Mouse (Mus musculus) intestine, embryonic 14.5 days (tissue): ENCODE results near the gene Gm20661. TPM values are rescaled to one million over a fixed set of nuclear protein-coding genes. Genes with fewer than 3 reads are reported as not detected.

Experiments used
- ATAC-seq: fragments of 200-750 bp; cut with Nextera tagmentation; replicated peaks from 2 replicates; pipeline ENCODE4 v1.8.0; 2017; ENCODE audit warnings: low read depth, moderate number of reproducible peaks, moderate TSS enrichment, moderate library complexity; ENCODE audit not compliant: low FRiP score, low TSS enrichment
- DNase-seq: peaks from one replicate; pipeline ENCODE4 v3.0.0-alpha.2; 2018; ENCODE audit warnings: low spot score
- H3K27ac ChIP-seq: fragments of 300-500 bp; sonication (generic); 2 replicates; pipeline ENCODE4 v1.5.1; 2014; ENCODE audit warnings: low read depth, mild to moderate bottlenecking, control low read depth
- H3K27me3 ChIP-seq: fragments of 300-500 bp; sonication (generic); replicated peaks from 2 replicates; pipeline ENCODE4 v1.6.1; 2014; ENCODE audit warnings: low read length, control low read depth; ENCODE audit not compliant: control insufficient read depth, insufficient read depth
- H3K36me3 ChIP-seq: fragments of 300-500 bp; sonication (generic); 2 replicates; pipeline ENCODE4 v1.6.1; 2014; ENCODE audit warnings: low read length, control low read depth; ENCODE audit not compliant: control insufficient read depth, insufficient read depth
- H3K4me1 ChIP-seq: fragments of 300-500 bp; sonication (generic); replicated peaks from 2 replicates; pipeline ENCODE4 v1.6.1; 2014; ENCODE audit warnings: low read length, control low read depth, mixed read lengths; ENCODE audit not compliant: control insufficient read depth, insufficient read depth
- H3K4me2 ChIP-seq: fragments of 300-500 bp; sonication (generic); 2 replicates; pipeline ENCODE4 v1.6.1; 2014; ENCODE audit warnings: low read length
- H3K4me3 ChIP-seq: fragments of 300-500 bp; sonication (generic); 2 replicates; pipeline ENCODE4 v1.5.1; 2014; ENCODE audit warnings: low read depth, low read length, control low read depth, mixed read lengths
- H3K9ac ChIP-seq: fragments of 300-500 bp; sonication (generic); 2 replicates; pipeline ENCODE4 v1.6.1; 2014; ENCODE audit warnings: mild to moderate bottlenecking, low read length
- H3K9me3 ChIP-seq: fragments of 300-500 bp; sonication (generic); 2 replicates; pipeline ENCODE4 v1.6.1; 2016; ENCODE audit warnings: low read length, control low read depth; ENCODE audit not compliant: control insufficient read depth
- WGBS: fragments of 180-500 bp; shearing (Covaris S2); extraction: QIAGEN DNeasy Blood & Tissue Kit; methylation state at CpG from one replicate; pipeline ENCODE4 v1.1.7; 2014; 5-methylcytosine and 5-hydroxymethylcytosine counted together
- polyA plus RNA-seq: library from polyadenylated mRNA; unstranded; fragments of >200 nt; fragmentation: Nextera tagmentation; extraction: Ambion mirVana; gene quantifications from 2 replicates; pipeline ENCODE4 v1.2.1, GENCODE M21; 2014

Gm20661 gene
- polyA plus RNA-seq, 1 experiment from 2014 or later, result 8.7 TPM

DNA sequence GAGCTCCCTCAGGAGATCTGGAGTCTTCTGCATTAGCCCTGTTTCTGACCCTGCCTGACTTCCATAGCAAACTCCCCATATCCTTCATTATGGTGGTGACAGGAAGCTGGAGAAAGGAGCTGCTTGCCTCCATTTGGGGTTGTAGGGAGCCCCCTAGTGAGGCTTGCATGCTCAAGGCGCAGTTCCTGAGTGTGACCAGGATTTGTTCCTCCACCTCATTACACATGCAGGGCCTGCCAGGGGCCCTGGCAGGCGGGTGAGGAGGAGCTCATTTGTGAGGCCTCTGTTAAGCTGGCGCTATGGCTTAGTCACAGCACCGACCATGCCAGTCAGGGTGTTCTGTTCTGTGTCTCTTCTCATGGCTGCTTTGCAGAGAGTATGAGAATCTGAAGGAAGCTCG, 21.0 kb upstream of the Gm20661 start:
- Histone ChIP-seq H3K4me2 (no peak overlapping the region), H3K9ac (no peak overlapping the region), H3K27ac (no peak overlapping the region), H3K36me3 (peaks cover 56% of the 10 kb centered on the region), H3K4me3 (no peak overlapping the region), H3K4me1 (no peaks in the 10 kb centered on the region), H3K27me3 (no peaks in the 10 kb centered on the region), H3K9me3 (no peaks in the 10 kb centered on the region)
- 64% methylated on average over 5 of the region's 5 CpGs for WGBS
- ATAC-seq, result 0 out of 2 replicates have a peak, but pooled peaks have one; percentile 16
- DNase-seq, result no peak

DNA sequence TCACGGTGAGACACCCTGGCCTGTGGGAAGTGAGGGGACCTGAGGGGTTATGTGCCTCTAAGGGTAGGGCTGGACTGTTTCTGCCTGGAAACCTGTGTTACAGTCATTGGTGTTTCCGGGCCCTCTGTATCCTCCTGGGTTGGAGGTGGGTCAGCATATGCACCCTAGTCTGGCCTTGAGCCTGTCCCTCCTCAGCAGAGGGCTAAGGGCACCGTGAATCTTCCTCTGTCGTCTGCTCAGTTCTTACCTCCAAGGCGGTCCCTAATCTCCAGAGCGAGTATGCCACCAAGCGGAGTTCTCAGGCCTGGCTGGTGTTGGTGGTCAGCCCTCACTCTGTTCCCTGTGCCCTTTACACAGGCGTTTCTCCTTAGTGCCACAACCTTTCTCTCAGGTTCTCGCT, 19.9 kb upstream of the Gm20661 start:
- Histone ChIP-seq H3K4me1 (no peaks in the 10 kb centered on the region), H3K4me2 (no peak overlapping the region), H3K9ac (no peak overlapping the region), H3K27ac (no peak overlapping the region), H3K4me3 (no peak overlapping the region), H3K27me3 (no peaks in the 10 kb centered on the region), H3K36me3 (peaks cover 48% of the 10 kb centered on the region), H3K9me3 (no peaks in the 10 kb centered on the region)
- 92% methylated on average over 9 of the region's 9 CpGs for WGBS
- ATAC-seq, result no peak
- DNase-seq, result no peak

DNA sequence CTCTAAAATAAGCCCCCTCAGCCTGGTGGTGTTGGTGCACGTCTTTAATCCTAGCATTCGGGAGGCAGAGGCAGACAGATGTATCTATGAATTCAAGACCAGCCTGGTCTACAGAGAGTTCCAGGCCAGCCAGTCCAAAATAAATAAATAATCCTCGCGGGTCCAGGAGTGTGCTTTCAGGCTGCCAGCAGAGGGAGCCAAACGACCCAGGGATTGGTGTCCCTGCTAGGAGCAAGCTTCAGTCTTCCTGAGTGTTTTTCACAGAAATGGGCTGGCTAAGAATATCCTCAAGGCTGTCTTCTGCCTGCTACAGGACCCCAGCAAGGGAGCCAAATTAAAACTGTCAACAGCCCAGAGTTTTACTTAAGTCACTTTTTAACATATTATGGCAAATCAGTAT, 19.2 kb upstream of the Gm20661 start:
- peak; percentile 67; the same call in 1 of the 2 replicates for ATAC-seq
- 24% methylated on average over 5 of the region's 5 CpGs for WGBS

DNA sequence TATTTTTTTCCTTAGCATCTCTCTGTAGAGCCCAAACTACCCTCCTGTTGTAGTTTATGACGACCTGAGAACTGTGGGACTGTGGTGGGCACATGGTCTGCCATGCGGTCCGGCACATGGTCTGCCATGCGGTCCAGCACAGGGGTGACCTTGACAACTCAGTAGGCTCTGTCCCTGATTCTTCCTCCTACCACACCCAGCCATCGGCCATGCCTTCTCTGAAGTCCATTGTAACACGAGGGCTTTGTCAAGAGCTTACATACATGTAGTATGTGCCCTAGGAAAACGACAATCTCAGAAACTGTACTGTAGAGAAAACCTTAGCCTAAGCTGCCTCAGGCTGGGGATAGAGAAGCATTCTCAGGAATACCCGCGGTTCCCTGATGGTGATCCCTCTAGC, 18.2 kb upstream of the Gm20661 start:
- no peak overlapping the region for H3K27ac ChIP-seq
- WGBS, result 93% methylated on average over 9 of the region's 9 CpGs

More for the DNA sequence above, 19.2 kb upstream of the Gm20661 start:
- Histone ChIP-seq H3K27me3 (no peaks in the 10 kb centered on the region), H3K9ac (no peak overlapping the region), H3K4me2 (no peak overlapping the region), H3K27ac (no peak overlapping the region), H3K4me3 (no peak overlapping the region), H3K9me3 (no peaks in the 10 kb centered on the region), H3K36me3 (peaks cover 45% of the 10 kb centered on the region), H3K4me1 (no peaks in the 10 kb centered on the region)
- peak; percentile 94 for DNase-seq

DNA sequence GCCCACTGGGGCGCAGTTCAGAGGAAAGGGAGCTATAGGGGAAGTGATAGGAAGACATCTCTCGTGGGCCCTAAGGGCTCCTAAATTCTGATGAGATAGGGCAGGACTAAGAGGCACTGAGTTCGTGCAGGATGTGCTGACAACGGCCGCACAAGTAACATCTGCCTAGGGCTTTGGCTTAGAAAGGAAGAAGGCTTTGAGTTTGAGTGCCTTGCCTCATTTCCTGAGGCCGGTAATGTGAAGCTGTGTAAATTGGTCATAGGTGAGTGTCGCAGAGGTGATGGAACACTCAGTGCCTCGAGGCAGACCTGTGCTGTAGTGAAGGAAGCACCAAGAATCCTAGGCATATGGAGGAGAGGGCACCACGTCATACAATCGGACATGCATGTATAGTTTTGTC, 16.2 kb upstream of the Gm20661 start:
- H3K4me2 ChIP-seq, result no peak overlapping the region
- no peaks in the 10 kb centered on the region for H3K4me1 ChIP-seq
- H3K36me3 ChIP-seq, result peaks cover 51% of the 10 kb centered on the region
- H3K4me3 ChIP-seq, result no peak overlapping the region
- no peaks in the 10 kb centered on the region for H3K27me3 ChIP-seq
- DNase-seq (no peak), ATAC-seq (no peak)
- no peaks in the 10 kb centered on the region for H3K9me3 ChIP-seq
- H3K9ac ChIP-seq, result no peak overlapping the region
- H3K27ac ChIP-seq, result no peak overlapping the region
- WGBS, result 88% methylated on average over 10 of the region's 10 CpGs

More for the DNA sequence above, 18.2 kb upstream of the Gm20661 start:
- ATAC-seq (no peak), DNase-seq (no peak)
- Histone ChIP-seq H3K9me3 (no peaks in the 10 kb centered on the region), H3K4me1 (no peaks in the 10 kb centered on the region), H3K27me3 (no peaks in the 10 kb centered on the region), H3K4me3 (no peak overlapping the region), H3K9ac (no peak overlapping the region), H3K4me2 (no peak overlapping the region), H3K36me3 (peaks cover 46% of the 10 kb centered on the region)

DNA sequence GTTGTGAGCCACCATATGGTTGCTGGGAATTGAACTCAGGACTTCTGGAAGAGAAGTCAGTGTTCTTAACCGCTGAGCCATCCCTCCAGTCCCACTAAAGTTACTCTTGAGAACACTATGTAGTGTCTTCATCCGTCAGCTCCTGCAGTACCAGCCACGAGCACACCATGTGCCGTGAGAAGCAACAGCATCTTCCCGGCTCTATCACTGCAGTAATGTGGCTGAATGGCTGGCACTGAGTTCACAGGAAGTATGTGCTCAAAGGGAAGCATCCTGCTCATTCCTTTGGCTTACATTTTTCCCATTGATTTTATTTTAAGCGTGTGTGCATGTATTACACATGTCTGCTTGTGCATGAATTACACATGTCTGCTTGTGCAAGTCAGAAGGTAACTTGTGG, 15.4 kb upstream of the Gm20661 start:
- 84% methylated on average over 6 of the region's 6 CpGs for WGBS
- Histone ChIP-seq H3K36me3 (peaks cover 47% of the 10 kb centered on the region), H3K4me3 (no peak overlapping the region), H3K4me1 (no peaks in the 10 kb centered on the region), H3K27me3 (no peaks in the 10 kb centered on the region), H3K4me2 (no peak overlapping the region), H3K27ac (no peak overlapping the region), H3K9ac (no peak overlapping the region), H3K9me3 (no peaks in the 10 kb centered on the region)
- DNase-seq (no peak), ATAC-seq (no peak)

DNA sequence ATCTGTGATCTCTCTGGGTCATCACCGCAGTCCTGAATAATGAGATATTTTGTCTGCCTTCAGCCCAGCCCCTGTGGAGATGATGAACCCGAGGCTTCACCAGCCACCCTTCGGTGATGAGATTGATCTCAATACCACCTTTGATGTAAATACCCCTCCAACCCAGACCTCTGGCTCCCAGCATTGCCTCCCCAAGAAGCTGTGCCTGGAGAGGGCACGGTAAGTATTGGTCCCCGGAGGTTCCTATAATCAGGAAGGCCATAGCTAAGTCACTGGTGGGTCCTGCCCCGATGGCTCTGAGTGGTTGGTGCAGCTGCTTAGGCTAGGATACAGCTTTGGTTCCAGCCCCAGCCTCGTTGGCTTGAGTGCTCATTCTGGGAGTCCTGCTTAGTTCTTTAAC, 14.3 kb upstream of the Gm20661 start:
- Histone ChIP-seq H3K9me3 (no peaks in the 10 kb centered on the region), H3K4me1 (no peaks in the 10 kb centered on the region), H3K27ac (no peak overlapping the region), H3K36me3 (peaks cover 39% of the 10 kb centered on the region), H3K4me3 (no peak overlapping the region), H3K4me2 (no peak overlapping the region), H3K27me3 (no peaks in the 10 kb centered on the region), H3K9ac (no peak overlapping the region)
- DNase-seq (no peak), ATAC-seq (no peak)
- WGBS, result 91% methylated on average over 7 of the region's 7 CpGs

DNA sequence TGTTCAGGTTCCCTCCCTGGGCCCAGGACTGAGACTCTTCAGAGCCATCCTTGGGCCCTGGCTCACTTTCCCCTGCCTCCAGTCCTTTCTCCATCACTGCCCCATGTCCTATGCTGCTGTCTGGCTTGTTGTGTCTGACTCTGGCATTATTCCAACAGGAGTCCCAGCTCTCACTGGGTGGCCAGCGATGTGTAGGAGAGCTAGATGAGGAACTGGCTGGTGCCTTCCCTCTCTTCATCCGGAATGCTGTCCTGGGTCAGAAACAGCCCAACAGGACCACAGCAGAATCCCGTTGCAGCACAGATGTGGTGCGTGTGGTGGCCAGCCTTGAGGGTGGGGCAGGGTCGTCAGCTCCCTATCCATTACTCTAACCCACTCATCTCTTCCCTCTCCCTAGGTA, 12.5 kb upstream of the Gm20661 start:
- H3K4me2 ChIP-seq, result no peak overlapping the region
- no peak overlapping the region for H3K9ac ChIP-seq
- DNase-seq (no peak), ATAC-seq (no peak)
- peaks cover 33% of the 10 kb centered on the region for H3K36me3 ChIP-seq
- no peaks in the 10 kb centered on the region; the same call in 1 of the 2 replicates for H3K4me1 ChIP-seq
- no peak overlapping the region for H3K27ac ChIP-seq
- 87% methylated on average over 5 of the region's 5 CpGs for WGBS
- no peaks in the 10 kb centered on the region for H3K9me3 ChIP-seq
- no peaks in the 10 kb centered on the region for H3K27me3 ChIP-seq
- no peak overlapping the region for H3K4me3 ChIP-seq

DNA sequence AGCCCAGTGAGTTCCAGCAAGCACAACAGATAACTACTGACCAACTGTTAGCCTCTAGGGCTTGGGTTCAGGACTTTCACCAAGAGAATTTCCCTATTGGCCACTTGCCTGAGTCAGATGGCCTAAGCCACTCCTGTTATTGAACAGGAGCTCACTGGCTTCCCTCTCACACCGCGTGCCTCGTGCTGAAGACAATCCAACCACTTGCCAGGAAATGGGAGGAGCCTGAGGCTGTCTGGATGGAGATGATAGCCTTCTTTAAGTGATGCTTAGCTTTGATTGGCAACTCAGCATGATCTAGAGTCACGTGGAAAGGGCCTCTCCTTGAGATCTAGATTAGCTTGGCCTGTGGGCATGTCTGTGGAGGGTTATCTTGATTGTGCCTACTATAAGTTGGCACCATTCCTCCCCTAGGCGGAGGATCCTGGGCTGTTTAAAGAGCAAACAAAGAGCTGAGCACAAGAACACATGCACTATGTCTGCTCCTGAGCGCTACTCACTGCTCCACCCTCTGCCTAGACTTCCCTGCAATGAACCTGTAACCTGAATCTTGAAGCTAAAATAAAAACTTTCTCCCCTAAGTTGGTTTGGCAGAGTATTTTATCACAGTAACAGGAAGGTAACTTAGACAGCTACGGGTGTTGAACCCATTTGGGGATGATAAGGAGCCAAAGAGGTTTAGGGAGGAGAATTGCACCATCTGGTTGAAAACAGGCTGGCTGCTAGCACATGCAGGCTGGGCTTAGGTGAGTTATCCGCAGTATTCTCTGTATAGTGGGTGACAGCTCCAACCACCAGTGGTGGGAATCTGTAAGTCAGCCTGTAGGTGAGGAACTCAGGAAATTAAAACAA, 10.9 kb upstream of the Gm20661 start:
- H3K4me1 ChIP-seq, result peaks cover 6% of the 10 kb centered on the region
- no peak overlapping the region for H3K4me3 ChIP-seq
- DNase-seq, result no peak
- no peaks in the 10 kb centered on the region for H3K27me3 ChIP-seq
- no peak overlapping the region for H3K9ac ChIP-seq
- 72% methylated on average over 8 of the region's 8 CpGs for WGBS
- H3K9me3 ChIP-seq, result no peaks in the 10 kb centered on the region
- no peak overlapping the region for H3K27ac ChIP-seq
- peaks cover 33% of the 10 kb centered on the region for H3K36me3 ChIP-seq
- ATAC-seq, result no peak
- H3K4me2 ChIP-seq, result no peak overlapping the region
